Mouse (Mus musculus): Measurements from ENCODE around the gene Alkal2.

The Alkal2 gene

DNA sequence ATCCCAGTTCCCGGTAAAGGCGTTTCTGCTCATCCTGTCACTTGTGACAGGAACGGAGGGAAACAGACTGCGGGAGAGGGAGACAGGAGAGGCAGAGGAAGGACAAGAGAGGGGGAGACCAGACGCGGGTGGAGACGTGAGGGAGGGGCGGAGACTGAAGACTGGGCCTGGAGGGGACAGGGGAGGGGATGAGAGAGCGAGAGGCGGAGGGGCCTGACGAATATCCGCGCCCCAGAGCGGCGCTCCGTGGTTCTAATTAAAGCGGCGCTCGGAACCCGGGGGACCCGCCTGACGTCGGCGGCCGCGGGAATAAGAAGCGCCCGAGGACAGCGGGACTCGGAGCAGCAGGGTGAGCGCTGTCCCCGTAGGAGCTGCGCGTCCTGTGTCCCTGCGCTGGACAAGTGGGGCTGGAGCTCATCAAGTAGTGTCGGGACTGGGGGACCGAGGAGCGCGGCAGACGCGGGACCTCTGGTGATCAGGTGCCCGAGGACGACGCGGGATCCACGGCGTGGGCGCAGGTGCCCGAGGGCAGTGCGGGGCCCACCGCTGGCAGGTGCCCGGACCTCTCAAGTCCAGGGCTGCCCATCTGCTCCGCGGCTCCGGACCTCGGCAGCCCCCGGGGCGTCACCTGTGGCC is at the start of gene Alkal2:
TSS of gene Alkal2 (plus strand) at position 337 of the 636 bp plus-strand sequence.
- DNase-seq (ENCODE audit: low spot score in 2 of 2) = no peak

- no peak for DNase-seq (ENCODE audit: low spot score in 2 of 2)
Observed at GRCm38 (mm10) chr12:30848521-30848920, 35.6 kb upstream of the Alkal2 start.

GRCm38 (mm10) chr12:30850902-30851301 is 33.2 kb upstream of the Alkal2 start:
- DNase-seq (ENCODE audit: low spot score in 2 of 2) = no peak

- DNase-seq (ENCODE audit: low spot score in 2 of 2) = no peak
Observed at GRCm38 (mm10) chr12:30851871-30852270, 32.3 kb upstream of the Alkal2 start.

DNA sequence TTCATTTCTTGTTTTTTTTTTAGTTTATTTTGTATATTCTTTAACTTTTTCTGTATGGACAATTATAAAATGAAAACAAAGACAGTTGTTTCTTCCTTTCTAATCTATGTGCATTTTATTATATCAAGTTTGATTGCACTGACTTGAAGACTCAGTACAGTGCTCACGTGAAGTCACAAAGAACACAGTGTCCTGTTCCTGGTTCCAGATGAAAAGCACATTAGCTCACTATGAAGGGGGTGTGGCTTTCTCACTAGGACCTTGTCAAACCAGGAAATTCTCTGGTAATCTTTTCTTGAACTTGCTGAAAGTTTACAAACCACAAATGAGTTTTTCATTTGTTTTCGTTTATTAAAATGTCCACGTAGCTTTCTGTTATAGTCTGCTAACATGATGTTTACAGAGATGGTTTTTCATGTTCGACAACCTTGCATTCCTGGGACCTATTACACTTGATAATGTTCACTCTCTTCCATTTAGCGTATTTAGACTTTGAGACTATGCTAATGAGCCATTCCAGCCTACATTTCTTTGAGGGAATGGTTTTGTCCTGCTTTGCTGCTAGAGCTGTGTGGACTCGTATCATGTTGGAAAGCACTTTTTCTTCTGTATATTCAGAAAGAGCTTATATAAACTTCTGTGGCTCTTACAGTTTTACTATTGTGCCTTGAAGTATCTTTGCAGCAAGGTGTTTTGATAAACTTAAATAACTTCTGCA is 28.5 kb upstream of the Alkal2 start:
- DNase-seq (ENCODE audit: low spot score in 2 of 2) = no peak

- DNase-seq (ENCODE audit: low spot score in 2 of 2) = no peak
Observed at GRCm38 (mm10) chr12:30856172-30856571, 27.9 kb upstream of the Alkal2 start.

- no peak for DNase-seq (ENCODE audit: low spot score in 2 of 2)
Observed at GRCm38 (mm10) chr12:30864347-30864746, 19.8 kb upstream of the Alkal2 start.

GRCm38 (mm10) chr12:30865781-30866180 is 18.3 kb upstream of the Alkal2 start:
- no peak for DNase-seq (ENCODE audit: low spot score in 2 of 2)

GRCm38 (mm10) chr12:30879447-30879846 is 4.7 kb upstream of the Alkal2 start:
- no peak for DNase-seq (ENCODE audit: low spot score in 2 of 2)

- no peak for DNase-seq (ENCODE audit: low spot score in 2 of 2)
Observed at GRCm38 (mm10) chr12:30883592-30883985, 533 bp upstream of the Alkal2 start.

- DNase-seq (ENCODE audit: low spot score in 2 of 2) = no peak
Observed at GRCm38 (mm10) chr12:30884622-30885230, 604 bp downstream of the Alkal2 start.

GRCm38 (mm10) chr12:30885891-30886290 is 1.8 kb downstream of the Alkal2 start:
- DNase-seq (ENCODE audit: low spot score in 2 of 2) = no peak

DNA sequence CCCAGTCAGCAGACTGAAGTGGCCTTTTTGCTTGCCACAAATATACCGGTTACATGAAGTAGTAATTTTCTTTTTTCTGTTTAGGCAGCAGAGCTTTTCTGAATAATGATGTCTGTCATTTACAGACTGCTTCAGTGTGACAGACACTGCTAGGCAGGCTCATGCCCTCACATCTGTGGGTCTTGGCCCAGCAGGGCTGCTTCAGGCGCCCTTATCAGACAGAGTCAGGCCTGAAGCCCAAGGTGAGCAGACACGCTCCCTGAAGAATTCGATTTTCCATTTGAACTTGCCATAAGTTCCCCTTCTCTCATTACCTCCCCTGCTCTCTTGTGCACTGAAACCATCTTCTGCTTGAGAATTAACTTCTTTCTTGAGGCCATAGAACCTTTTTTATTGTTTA is 3.9 kb downstream of the Alkal2 start:
- DNase-seq (ENCODE audit: low spot score in 2 of 2) = no peak

DNA sequence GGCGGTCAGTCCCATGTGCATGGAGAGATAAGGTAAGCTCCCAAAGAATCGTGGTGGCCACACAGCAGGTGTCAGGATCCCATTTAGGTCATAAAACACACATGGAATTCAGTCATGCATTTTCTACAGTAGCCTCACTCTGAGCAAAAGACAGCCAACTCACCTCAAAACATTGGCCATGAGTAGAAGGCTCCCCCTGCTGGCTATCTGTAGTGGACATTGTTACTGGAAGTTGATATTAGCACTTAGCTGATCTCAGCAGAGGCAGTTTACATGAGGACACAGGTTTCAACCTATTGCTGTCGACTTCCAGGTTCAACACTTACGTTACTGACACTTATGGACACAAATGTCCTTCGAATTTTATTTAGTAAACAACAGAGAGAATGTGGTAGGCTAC is 5.9 kb downstream of the Alkal2 start:
- peak; percentile 19 to 57 for DNase-seq (ENCODE audit: low spot score in 2 of 2)

- no peak for DNase-seq (ENCODE audit: low spot score in 2 of 2)
Observed at GRCm38 (mm10) chr12:30891438-30891837, 7.3 kb downstream of the Alkal2 start.

- no peak for DNase-seq (ENCODE audit: low spot score in 2 of 2)
Observed at GRCm38 (mm10) chr12:30897039-30897438, 12.9 kb downstream of the Alkal2 start.

GRCm38 (mm10) chr12:30908658-30909057 is 24.5 kb downstream of the Alkal2 start:
- DNase-seq (ENCODE audit: low spot score in 2 of 2) = no peak

- DNase-seq (ENCODE audit: low spot score in 2 of 2) = no peak
Observed at GRCm38 (mm10) chr12:30909881-30910280, 25.8 kb downstream of the Alkal2 start.

GRCm38 (mm10) chr12:30910860-30911259 is 26.7 kb downstream of the Alkal2 start:
- DNase-seq (ENCODE audit: low spot score in 2 of 2) = no peak

DNA sequence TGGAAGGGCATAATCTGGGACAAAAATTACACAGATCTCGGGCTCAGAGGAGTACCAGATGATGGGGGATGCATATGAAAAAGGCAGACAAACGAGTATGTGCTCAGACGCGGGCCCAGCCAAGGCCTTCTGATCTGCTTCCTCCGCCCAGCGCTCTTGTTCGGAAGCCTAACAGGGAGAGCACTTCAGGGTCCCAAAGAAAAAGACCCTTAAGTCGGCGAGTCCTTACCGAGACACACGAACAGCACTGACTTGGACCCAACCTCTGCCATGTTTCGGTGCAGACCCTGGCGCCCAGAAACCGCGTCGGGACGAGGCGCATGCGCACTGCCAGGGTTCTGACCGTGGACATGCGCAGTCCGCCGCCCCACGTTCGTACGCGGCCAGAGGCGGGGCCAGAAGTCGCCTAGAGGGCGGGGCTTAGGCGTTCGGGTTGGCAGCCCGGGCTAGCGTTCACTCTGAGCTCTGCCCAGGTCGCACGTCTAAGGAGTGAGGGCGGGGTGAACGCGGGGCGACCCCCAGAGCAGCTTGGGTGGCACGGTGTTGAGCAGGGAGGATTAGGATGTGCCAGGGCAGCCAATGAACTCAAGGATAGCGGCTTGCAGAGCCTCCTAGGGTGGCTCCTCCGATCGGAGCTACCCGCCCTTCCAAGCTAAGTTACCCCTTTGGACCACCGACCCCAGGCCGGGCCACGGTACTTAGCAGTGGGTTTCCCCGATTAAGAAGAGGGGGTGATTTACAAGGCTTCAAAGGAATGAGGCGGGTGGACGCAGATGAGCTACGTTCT is 27.3 kb downstream of the Alkal2 start, which contains the start of the genes Acp1 and Sh3yl1:
TSS of gene Acp1 (minus strand) at position 329 of the 787 bp plus-strand sequence.
TSS of gene Sh3yl1 (plus strand) at position 408 of the 787 bp plus-strand sequence.
- DNase-seq (ENCODE audit: low spot score in 2 of 2) = peak; percentile 92 to 95

GRCm38 (mm10) chr12:30912048-30912381 is 27.9 kb downstream of the Alkal2 start:
- peak in 1 of 2 experiments; percentile 50 for DNase-seq (ENCODE audit: low spot score in 2 of 2)

GRCm38 (mm10) chr12:30912840-30913239 is 28.7 kb downstream of the Alkal2 start:
- no peak for DNase-seq (ENCODE audit: low spot score in 2 of 2)

Measured in frontal cortex, postnatal 10 days (tissue).